9 mouse cellular contexts compared by ENCODE assay signal in genomic region chr10:4598244-4598842, GRCm38 (mm10). TPM values are rescaled to one million over a fixed set of nuclear protein-coding genes. Genes with fewer than 3 reads are reported as not detected.
A peak's percentile ranks its signal among the peaks of the same experiment; 100 is the strongest.
DNase-seq lines count a peak whose midpoint lies in the region; ATAC-seq and TF ChIP-seq lines count a peak whose summit lies in the region.
"Had no signal": no experiment of that assay in that cellular context is flagged by ENCODE, and none has a peak within 500 bp of the region (broad histone marks: within the 10 kb centered on the region; RNA-seq: fewer than 3 reads in every experiment).

No protein-coding gene starts in this region.

- H3K27ac ChIP-seq in hindbrain, embryonic 11.5 days (ENCODE audit: low read depth, low read length), result no peak overlapping the region
- no peak overlapping the region for H3K27ac ChIP-seq in hindbrain, embryonic 13.5 days
- no peak overlapping the region for H3K27ac ChIP-seq in ES-Bruce4 (ENCODE audit: insufficient read depth, low read length)
- no peak overlapping the region for H3K27ac ChIP-seq in testis, adult 2 months (ENCODE audit: control insufficient read depth, insufficient read depth, low read depth, low read length)
- H3K27ac ChIP-seq: limb, embryonic 15.5 days had no signal

- TF ChIP-seq CTCF in ES-Bruce4 (IDR thresholded peaks at IDR 0.05; ENCODE audit: low read depth, low read length), result peak; percentile 52
- TF ChIP-seq CTCF in testis, adult 2 months (IDR thresholded peaks at IDR 0.05; ENCODE audit: control insufficient read depth, insufficient read depth, insufficient replicate concordance, low read depth, low read length), result peak; percentile 69; the same call in 1 of the 2 replicates

- H3K27me3 ChIP-seq in hindbrain, embryonic 11.5 days (ENCODE audit: control insufficient read depth, insufficient read depth, low read length), result no peaks in the 10 kb centered on the region
- no peaks in the 10 kb centered on the region for H3K27me3 ChIP-seq in hindbrain, embryonic 13.5 days
- no peaks in the 10 kb centered on the region for H3K27me3 ChIP-seq in ES-Bruce4 (ENCODE audit: control insufficient read depth, insufficient read depth, low read length, poor library complexity, severe bottlenecking)
- no peaks in the 10 kb centered on the region for H3K27me3 ChIP-seq in testis, adult 2 months (ENCODE audit: control insufficient read depth, insufficient read depth, low read length)
- H3K27me3 ChIP-seq: limb, embryonic 15.5 days had no signal

- no peaks in the 10 kb centered on the region for H3K9me3 ChIP-seq in hindbrain, embryonic 11.5 days (ENCODE audit: control insufficient read depth, low read length)
- no peaks in the 10 kb centered on the region for H3K9me3 ChIP-seq in hindbrain, embryonic 13.5 days
- no peaks in the 10 kb centered on the region for H3K9me3 ChIP-seq in ES-Bruce4 (replicated peaks; ENCODE audit: control insufficient read depth, insufficient read depth, low read length, poor library complexity, severe bottlenecking)
- H3K9me3 ChIP-seq: limb, embryonic 15.5 days had no signal

- H3K36me3 ChIP-seq in hindbrain, embryonic 11.5 days (ENCODE audit: control insufficient read depth, insufficient read depth, low read length), result no peaks in the 10 kb centered on the region
- H3K36me3 ChIP-seq in hindbrain, embryonic 13.5 days, result no peaks in the 10 kb centered on the region
- H3K36me3 ChIP-seq in ES-Bruce4 (ENCODE audit: control insufficient read depth, insufficient read depth, low read length, poor library complexity, severe bottlenecking), result no peaks in the 10 kb centered on the region
- no peaks in the 10 kb centered on the region for H3K36me3 ChIP-seq in testis, adult 2 months (ENCODE audit: control insufficient read depth, insufficient read depth, low read length)
- H3K36me3 ChIP-seq: limb, embryonic 15.5 days had no signal

- no peak overlapping the region for H3K9ac ChIP-seq in hindbrain, embryonic 11.5 days (ENCODE audit: low read depth, low read length)
- no peak overlapping the region for H3K9ac ChIP-seq in hindbrain, embryonic 13.5 days
- H3K9ac ChIP-seq in ES-Bruce4 (ENCODE audit: low read depth, poor library complexity, severe bottlenecking), result no peak overlapping the region
- H3K9ac ChIP-seq: limb, embryonic 15.5 days had no signal

- H3K4me2 ChIP-seq in hindbrain, embryonic 11.5 days (replicated peaks; ENCODE audit: low read depth, low read length), result no peak overlapping the region
- no peak overlapping the region for H3K4me2 ChIP-seq in hindbrain, embryonic 13.5 days
- H3K4me2 ChIP-seq: limb, embryonic 15.5 days had no signal

- TF ChIP-seq POLR2A in ES-Bruce4 (IDR thresholded peaks at IDR 0.05; ENCODE audit: insufficient read depth, low read length), result no peak
- no peak for TF ChIP-seq POLR2A in testis, adult 2 months (IDR thresholded peaks at IDR 0.05; ENCODE audit: control insufficient read depth, low read depth, low read length)

- TF ChIP-seq EP300 in ES-Bruce4 (IDR thresholded peaks at IDR 0.05; ENCODE audit: insufficient read depth, low read depth, low read length), result no peak

- H3K4me1 ChIP-seq in hindbrain, embryonic 11.5 days (replicated peaks; ENCODE audit: control insufficient read depth, insufficient read depth, low read length), result no peaks in the 10 kb centered on the region
- no peaks in the 10 kb centered on the region for H3K4me1 ChIP-seq in hindbrain, embryonic 13.5 days (replicated peaks)
- H3K4me1 ChIP-seq in ES-Bruce4 (ENCODE audit: control insufficient read depth, insufficient read depth, low read length), result no peaks in the 10 kb centered on the region
- H3K4me1 ChIP-seq in testis, adult 2 months (ENCODE audit: control insufficient read depth, insufficient read depth, low read length), result no peaks in the 10 kb centered on the region; the same call in 1 of the 2 replicates
- H3K4me1 ChIP-seq: limb, embryonic 15.5 days had no signal

- WGBS in hindbrain, embryonic 11.5 days, result 68% methylated on average over 10 of the region's 10 CpGs
- 64% methylated on average over 10 of the region's 10 CpGs for WGBS in hindbrain, embryonic 13.5 days

- H3K4me3 ChIP-seq in hindbrain, embryonic 11.5 days (ENCODE audit: low read depth, low read length), result no peak overlapping the region
- H3K4me3 ChIP-seq in hindbrain, embryonic 13.5 days, result no peak overlapping the region
- H3K4me3 ChIP-seq in ES-Bruce4 (ENCODE audit: low read depth, low read length), result no peak overlapping the region
- H3K4me3 ChIP-seq in testis, adult 2 months (ENCODE audit: control insufficient read depth, low read depth, low read length), result no peak overlapping the region; the same call in 1 of the 2 replicates
- H3K4me3 ChIP-seq: limb, embryonic 15.5 days had no signal

- ATAC-seq in hindbrain, embryonic 11.5 days (ENCODE audit: low FRiP score), result no peak
- no peak for ATAC-seq in hindbrain, embryonic 13.5 days (ENCODE audit: low FRiP score)
- peak; percentile 20; the same call in 1 of the 2 replicates for ATAC-seq in cerebellum, adult (ENCODE audit: insufficient number of reproducible peaks, low FRiP score, low TSS enrichment)
- peak; percentile 80 for ATAC-seq in frontal cortex, adult (ENCODE audit: low TSS enrichment)
- ATAC-seq in megakaryocyte progenitor cell, adult 5-6 weeks (replicated peaks; ENCODE audit: poor library complexity), result peak; percentile 73

- DNase-seq in hindbrain, embryonic 11.5 days (ENCODE audit: low spot score), result peak; percentile 72
- peak; percentile 31 for DNase-seq in layer of hippocampus, adult 9-10 months (ENCODE audit: low spot score)

RNA-seq across cellular contexts. Expression of gene Esr1, which starts 13.1 kb away (rescaled TPM):
- polyA plus RNA-seq in hindbrain, embryonic 11.5 days (2014; fragmentation: Nextera tagmentation; extraction: Ambion mirVana), result 0.04 and 0.12 TPM in 2 replicates
- 0.10 and 0.16 TPM in 2 replicates for polyA plus RNA-seq in hindbrain, embryonic 13.5 days (2015; fragmentation: Nextera tagmentation; extraction: Ambion mirVana)
- polyA plus RNA-seq in ES-Bruce4 (2011; ENCODE audit: insufficient read depth, insufficient read length, low read depth, missing spikeins), result 0.43 TPM in 1 of 2 replicates, not detected in the other
- 14.4 and 16.2 TPM in 2 replicates for total RNA-seq in megakaryocyte progenitor cell, adult 5-6 weeks (2015)
- 9.5 and 10.9 TPM in 2 replicates for total RNA-seq in megakaryocyte progenitor cell, adult 5-6 weeks (2017)
- 3.6 and 3.7 TPM in 2 replicates for polyA plus RNA-seq in testis, adult 2 months (2012; rRNA removed)

Comparison
In these comparisons a context has a peak if more than half of its experiments do, and no peak if none do; other contexts are left out.
1. ATAC-seq: peak in cerebellum, adult (single experiment), frontal cortex, adult (single experiment) and megakaryocyte progenitor cell, adult 5-6 weeks (single experiment); none in hindbrain, embryonic 11.5 days (single experiment) and hindbrain, embryonic 13.5 days (single experiment).